Mouse (Mus musculus): Measurements from ENCODE around the gene Msx2.

Msx2 gene

GRCm38 (mm10) chr13:53464441-53465001, 8.4 kb downstream of the Msx2 start:
- DNase-seq: no peak

DNA sequence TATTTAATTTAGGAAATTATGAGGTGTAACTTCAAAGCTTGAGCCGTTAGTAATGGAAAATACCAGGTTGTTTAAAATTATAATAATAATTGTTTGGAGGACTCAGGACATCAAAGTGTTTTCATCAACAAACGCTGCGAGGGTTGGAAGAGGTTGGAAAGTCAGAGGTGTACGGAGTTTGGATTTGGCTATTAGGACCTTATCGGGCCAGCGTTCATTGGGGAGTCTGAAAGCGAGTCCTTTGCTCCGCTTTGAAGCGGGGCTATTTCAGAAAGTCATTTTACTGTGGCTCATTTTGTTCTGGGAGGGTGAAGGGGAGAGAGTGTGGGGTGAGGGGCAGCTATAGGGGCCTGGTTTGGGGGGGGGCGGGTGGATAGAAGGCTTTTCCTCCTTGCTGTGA, 8.9 kb downstream of the Msx2 start:
- no peak for DNase-seq

DNA sequence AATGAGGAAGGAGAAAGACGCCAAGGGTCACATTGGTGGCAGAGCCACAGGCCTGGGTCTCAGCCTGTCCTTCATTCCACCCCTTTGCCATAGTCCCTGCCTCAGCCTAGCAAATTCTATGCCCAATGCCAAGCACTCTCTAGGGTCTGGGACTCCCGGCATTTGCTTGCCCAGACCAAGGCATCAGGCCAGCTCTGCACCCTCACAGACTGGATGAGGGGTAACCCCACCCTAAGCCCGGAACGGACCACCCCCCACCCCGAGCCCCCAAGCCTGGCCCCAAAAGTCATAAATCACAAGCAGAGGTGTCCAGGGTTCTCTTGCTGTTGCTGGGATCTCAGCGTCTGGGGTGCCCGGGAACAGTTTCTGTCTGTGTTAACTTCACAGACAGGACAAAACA, 9.8 kb downstream of the Msx2 start:
- no peak for DNase-seq

GRCm38 (mm10) chr13:53462649-53462970, 10.3 kb downstream of the Msx2 start:
- no peak for DNase-seq

DNA sequence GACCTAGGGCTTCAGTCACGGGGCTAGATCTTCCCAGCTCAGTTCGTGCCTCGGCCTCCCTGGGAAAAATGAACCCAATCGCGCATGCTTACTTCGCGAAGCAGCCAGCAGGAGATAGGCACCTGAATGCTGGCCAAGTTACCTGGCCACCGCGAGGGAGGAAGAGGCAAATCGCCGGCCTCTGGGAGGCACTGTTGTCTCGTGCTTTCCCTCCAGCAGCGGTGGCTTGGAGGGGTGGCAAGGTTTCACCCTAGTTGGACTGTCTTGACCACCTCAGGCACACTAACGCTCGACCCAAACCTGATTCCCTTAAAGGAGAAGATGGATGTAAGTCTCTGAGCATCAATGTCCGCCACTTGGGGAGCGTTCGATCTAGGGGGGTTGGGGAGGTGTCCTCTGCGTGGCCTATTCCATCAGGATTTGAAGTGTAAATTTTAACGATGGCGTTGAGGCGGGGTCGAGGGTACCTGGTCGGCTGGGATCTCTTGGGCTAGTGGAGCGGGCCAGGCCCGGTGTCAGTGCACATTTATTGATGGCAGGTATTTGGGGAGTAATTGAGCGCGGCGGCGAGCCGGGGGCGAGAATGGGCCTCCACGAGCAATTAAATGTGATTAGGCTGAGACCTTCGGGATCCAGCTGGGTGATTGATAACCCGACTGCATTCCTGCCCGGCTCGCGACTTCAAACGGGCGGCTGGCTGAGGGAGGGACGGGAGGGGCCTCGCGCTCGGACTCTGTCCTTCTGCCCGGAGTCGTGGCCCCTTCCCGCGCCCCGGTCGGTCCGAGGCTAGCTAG, 10.8 kb downstream of the Msx2 start:
- DNase-seq: no peak

DNA sequence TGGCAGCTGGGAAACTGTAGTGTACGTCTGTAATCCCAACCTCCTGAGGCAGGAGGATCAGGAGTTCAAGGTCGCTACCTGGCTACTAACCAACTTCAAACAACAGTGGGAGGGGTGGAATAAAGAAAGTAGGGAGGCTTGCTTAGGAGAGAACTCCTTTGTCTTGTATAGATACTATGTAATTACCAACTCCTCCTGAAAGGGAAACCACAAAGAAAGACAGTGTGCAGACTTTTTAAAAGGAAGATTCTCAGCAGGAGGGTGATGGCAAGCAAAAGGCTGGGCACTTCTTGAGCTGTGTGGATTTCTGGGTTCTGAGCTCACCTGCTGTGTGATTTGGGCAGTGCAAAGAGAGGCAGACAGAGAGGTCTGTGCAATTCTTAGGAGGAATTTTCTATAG, 11.5 kb downstream of the Msx2 start:
- no peak for DNase-seq

- DNase-seq: no peak
These were observed 14.1 kb downstream of the Msx2 start for GRCm38 (mm10) chr13:53458766-53459165.

DNA sequence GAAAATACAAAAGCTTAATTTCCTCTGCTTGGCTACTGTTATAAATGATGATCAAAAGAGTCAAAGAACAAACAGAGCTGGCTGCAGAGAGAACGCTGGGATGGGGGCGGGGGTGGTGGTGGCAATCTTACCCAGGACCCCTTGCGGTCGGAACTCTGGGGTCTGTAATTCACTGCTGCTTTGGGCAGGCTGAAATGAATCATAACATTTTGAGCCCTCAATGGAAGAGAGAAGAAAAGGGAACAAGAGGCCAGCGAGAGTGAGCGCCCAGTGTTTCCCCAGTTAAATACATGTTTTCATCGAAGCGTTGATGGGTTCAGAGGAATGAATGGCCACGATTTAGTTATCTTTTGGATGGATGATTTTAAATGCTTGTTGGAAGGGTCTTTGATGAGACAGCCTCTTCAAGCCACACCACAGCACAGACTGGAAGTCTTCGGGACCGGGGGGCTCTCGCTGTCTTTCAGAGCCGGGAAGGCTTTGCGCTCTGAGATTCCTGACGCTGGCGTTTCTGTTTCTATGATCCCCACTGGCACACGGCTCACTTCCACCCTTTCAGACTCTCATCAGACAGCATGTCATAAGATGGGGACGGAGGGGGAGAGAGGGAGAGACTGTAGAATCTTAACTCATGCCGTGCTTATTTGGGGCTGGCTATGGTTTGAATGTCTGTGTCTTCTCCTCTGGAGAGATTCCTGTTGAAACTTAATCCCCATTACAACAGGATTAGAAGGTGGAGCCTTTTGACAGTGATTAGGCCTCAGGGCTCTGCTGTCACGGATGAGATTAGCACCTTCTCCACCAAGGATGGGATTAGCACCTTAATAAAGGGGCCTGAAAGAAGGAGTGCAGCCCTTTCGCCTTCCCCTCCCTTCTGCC, 17.8 kb downstream of the Msx2 start:
- DNase-seq: no peak

- no peak for DNase-seq
These were observed 18.9 kb downstream of the Msx2 start for GRCm38 (mm10) chr13:53453927-53454326.

GRCm38 (mm10) chr13:53447609-53448008, 25.3 kb downstream of the Msx2 start:
- no peak for DNase-seq

- DNase-seq: no peak
These were observed 29.3 kb downstream of the Msx2 start for GRCm38 (mm10) chr13:53443602-53444001.

GRCm38 (mm10) chr13:53442168-53442980, 30.5 kb downstream of the Msx2 start:
- DNase-seq: no peak

DNA sequence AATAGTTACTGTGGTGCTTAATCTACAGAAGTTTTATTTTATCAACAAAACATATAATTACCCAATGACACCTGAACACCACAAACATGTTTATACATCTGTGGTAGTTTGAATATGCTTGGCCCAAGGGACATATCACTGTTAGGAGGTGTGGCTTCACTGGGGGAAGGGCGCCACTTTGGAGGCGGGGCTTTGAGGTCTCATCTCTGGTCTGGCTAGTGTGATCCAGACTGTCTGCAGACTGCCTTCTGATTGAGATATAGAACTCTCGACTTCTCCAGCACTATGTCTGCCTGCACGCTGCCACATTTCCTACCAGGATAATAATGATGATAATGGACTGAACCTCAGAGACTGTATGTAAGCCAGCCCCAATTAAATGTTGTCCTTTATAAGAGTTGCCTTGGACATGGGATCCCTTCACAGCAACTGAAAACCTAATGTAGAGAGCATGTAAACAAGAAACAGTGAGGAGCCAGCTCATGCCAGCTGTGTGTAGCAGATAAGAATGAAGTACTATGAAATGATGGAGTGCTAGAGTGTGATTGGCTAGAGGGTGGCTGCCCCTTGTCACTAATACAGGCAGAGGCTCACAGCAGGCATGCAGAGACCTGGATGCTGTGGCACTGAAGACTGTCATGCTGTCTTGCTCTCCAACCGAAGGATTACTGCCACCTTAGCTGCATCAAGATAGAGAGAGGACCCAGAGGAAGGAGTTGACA, 31.4 kb downstream of the Msx2 start:
- no peak for DNase-seq

GRCm38 (mm10) chr13:53439957-53440356, 32.9 kb downstream of the Msx2 start:
- DNase-seq: no peak

- DNase-seq: peak; percentile 71 to 78
These were observed 46.4 kb downstream of the Msx2 start for GRCm38 (mm10) chr13:53426507-53426906.

- DNase-seq: no peak
These were observed 51.7 kb downstream of the Msx2 start for GRCm38 (mm10) chr13:53421189-53421588.

DNA sequence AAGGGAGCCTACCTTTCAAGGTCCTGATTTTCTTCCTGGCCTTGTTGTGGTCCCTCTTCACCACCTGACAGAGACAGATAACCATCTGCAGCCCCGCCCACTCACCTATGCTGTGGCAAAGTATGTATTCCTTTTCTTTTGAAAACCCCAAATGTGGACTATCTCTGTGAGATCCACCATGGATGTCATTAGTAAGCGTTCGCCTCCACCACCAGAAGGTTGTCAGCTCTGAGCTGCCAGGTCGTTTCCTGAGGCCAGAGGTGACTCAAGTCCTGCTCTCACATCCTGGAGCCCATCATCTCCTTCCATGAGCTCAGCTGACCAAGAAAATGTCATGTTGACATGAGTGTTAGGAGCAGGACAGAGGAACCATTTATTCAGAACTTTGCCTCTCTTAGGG, 52.1 kb downstream of the Msx2 start:
- no peak for DNase-seq

- DNase-seq: no peak
These were observed 53.2 kb downstream of the Msx2 start for GRCm38 (mm10) chr13:53419681-53420080.

DNA sequence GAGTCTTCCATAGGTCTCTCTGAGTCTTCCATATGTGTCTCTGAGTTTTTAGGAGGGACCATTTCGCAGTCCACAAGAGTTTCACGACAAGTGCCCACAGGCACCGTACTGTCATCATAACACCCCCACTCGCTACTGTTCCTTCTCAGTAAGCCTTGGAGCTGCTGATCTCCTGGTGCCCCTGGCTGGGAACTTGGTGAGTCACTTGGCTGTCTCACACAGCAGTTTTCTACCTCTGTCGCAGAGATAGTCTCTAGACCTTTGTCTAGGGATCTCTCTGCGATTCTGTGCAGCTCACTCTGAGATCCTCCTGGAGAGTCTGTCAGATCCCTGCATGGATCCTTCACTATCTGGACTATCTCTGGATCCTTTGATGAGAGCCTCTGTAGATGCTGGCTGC, 55.2 kb downstream of the Msx2 start:
- no peak for DNase-seq
